Mouse (Mus musculus) stomach, embryonic 16.5 days (tissue): ENCODE data around the gene Mmab. TPM values are rescaled to one million over a fixed set of nuclear protein-coding genes. Genes with fewer than 3 reads are reported as not detected.

Source experiments
- ATAC-seq: fragments of 200-750 bp; cut with Nextera tagmentation; 2 replicates; pipeline ENCODE4 v1.8.0; 2017; ENCODE audit warnings: moderate number of reproducible peaks, moderate TSS enrichment; ENCODE audit not compliant: insufficient read depth, low FRiP score
- H3K27ac ChIP-seq: fragments of 300-500 bp; sonication (generic); 2 replicates; pipeline ENCODE4 v1.5.1; 2014; ENCODE audit warnings: low read length
- H3K27me3 ChIP-seq: fragments of 300-500 bp; sonication (generic); 2 replicates; pipeline ENCODE4 v1.6.1; 2014; ENCODE audit warnings: low read length, control low read depth, mixed read lengths; ENCODE audit not compliant: control insufficient read depth, insufficient read depth
- H3K36me3 ChIP-seq: fragments of 300-500 bp; sonication (generic); 2 replicates; pipeline ENCODE4 v1.6.1; 2014; ENCODE audit warnings: low read length; ENCODE audit not compliant: control insufficient read depth, insufficient read depth
- H3K4me1 ChIP-seq: fragments of 300-500 bp; sonication (generic); 2 replicates; pipeline ENCODE4 v1.6.1; 2014; ENCODE audit warnings: low read length, control low read depth, mixed read lengths; ENCODE audit not compliant: control insufficient read depth, insufficient read depth
- H3K4me2 ChIP-seq: fragments of 300-500 bp; sonication (generic); 2 replicates; pipeline ENCODE4 v1.6.1; 2014; ENCODE audit warnings: low read depth, low read length, mixed read lengths
- H3K4me3 ChIP-seq: fragments of 300-500 bp; sonication (generic); replicated peaks from 2 replicates; pipeline ENCODE4 v1.5.1; 2014; ENCODE audit warnings: mild to moderate bottlenecking, low read length
- H3K9ac ChIP-seq: fragments of 300-500 bp; sonication (generic); 2 replicates; pipeline ENCODE4 v1.6.1; 2014; ENCODE audit warnings: low read length
- H3K9me3 ChIP-seq: fragments of 300-500 bp; sonication (generic); replicated peaks from 2 replicates; pipeline ENCODE4 v1.6.1; 2016; ENCODE audit warnings: low read length, control low read depth; ENCODE audit not compliant: control insufficient read depth
- WGBS: fragments of 180-500 bp; shearing (Covaris S2); extraction: QIAGEN DNeasy Blood & Tissue Kit; methylation state at CpG from one replicate; pipeline ENCODE4 v1.1.7; 2014; 5-methylcytosine and 5-hydroxymethylcytosine counted together
- polyA plus RNA-seq: library from polyadenylated mRNA; unstranded; fragments of >200 nt; fragmentation: Nextera tagmentation; extraction: Ambion mirVana; gene quantifications from 2 replicates; pipeline ENCODE4 v1.2.1, GENCODE M21; 2015

Mmab gene
- polyA plus RNA-seq, 1 experiment from 2014 or later, result 30.6 TPM

GRCm38 (mm10) chr5:114467430-114467829, 23.6 kb upstream of the Mmab start:
- WGBS, result 7% methylated on average over 9 of the region's 13 CpGs
- Histone ChIP-seq H3K4me3 (peak overlapping the region; percentile 35), H3K9ac (peak overlapping the region; percentile 57), H3K4me1 (peaks cover 32% of the 10 kb centered on the region), H3K27me3 (no peaks in the 10 kb centered on the region), H3K27ac (peak overlapping the region; percentile 86), H3K36me3 (no peaks in the 10 kb centered on the region), H3K9me3 (no peaks in the 10 kb centered on the region), H3K4me2 (peak overlapping the region; percentile 52)
- peak; percentile 89 for ATAC-seq

GRCm38 (mm10) chr5:114467019-114467418, 23.2 kb upstream of the Mmab start:
- 3% methylated on average over 11 of the region's 11 CpGs for WGBS
- ATAC-seq, result no peak
- Histone ChIP-seq H3K4me3 (peak overlapping the region; percentile 35), H3K9ac (peak overlapping the region; percentile 57), H3K4me1 (peaks cover 32% of the 10 kb centered on the region), H3K36me3 (no peaks in the 10 kb centered on the region), H3K27ac (peak overlapping the region; percentile 86), H3K27me3 (no peaks in the 10 kb centered on the region), H3K9me3 (no peaks in the 10 kb centered on the region), H3K4me2 (peak overlapping the region; percentile 52)

GRCm38 (mm10) chr5:114465641-114466040, 21.8 kb upstream of the Mmab start:
- no peaks in the 10 kb centered on the region for H3K27me3 ChIP-seq
- no peaks in the 10 kb centered on the region for H3K9me3 ChIP-seq
- H3K4me2 ChIP-seq, result no peak overlapping the region
- peaks cover 32% of the 10 kb centered on the region for H3K4me1 ChIP-seq
- H3K27ac ChIP-seq, result no peak overlapping the region
- WGBS, result 63% methylated on average over 7 of the region's 7 CpGs
- peak overlapping the region; percentile 31; the same call in 1 of the 2 replicates for H3K9ac ChIP-seq
- H3K4me3 ChIP-seq, result no peak overlapping the region
- H3K36me3 ChIP-seq, result no peaks in the 10 kb centered on the region
- ATAC-seq, result no peak

GRCm38 (mm10) chr5:114464561-114464960, 20.7 kb upstream of the Mmab start:
- no peak overlapping the region for H3K27ac ChIP-seq
- peaks cover 40% of the 10 kb centered on the region for H3K4me1 ChIP-seq
- 65% methylated on average over 2 of the region's 2 CpGs for WGBS
- H3K4me2 ChIP-seq, result no peak overlapping the region
- no peaks in the 10 kb centered on the region for H3K36me3 ChIP-seq
- H3K27me3 ChIP-seq, result no peaks in the 10 kb centered on the region
- H3K4me3 ChIP-seq, result no peak overlapping the region
- no peak for ATAC-seq
- H3K9ac ChIP-seq, result no peak overlapping the region
- no peaks in the 10 kb centered on the region for H3K9me3 ChIP-seq

- H3K27ac ChIP-seq, result no peak overlapping the region
- H3K27me3 ChIP-seq, result no peaks in the 10 kb centered on the region
- no peaks in the 10 kb centered on the region for H3K36me3 ChIP-seq
- ATAC-seq, result no peak
- H3K9ac ChIP-seq, result no peak overlapping the region
- no peak overlapping the region for H3K4me3 ChIP-seq
- no peak overlapping the region for H3K4me2 ChIP-seq
- 76% methylated on average over 24 of the region's 24 CpGs for WGBS
- H3K9me3 ChIP-seq, result no peaks in the 10 kb centered on the region
- peaks cover 33% of the 10 kb centered on the region for H3K4me1 ChIP-seq
These were observed 18.5 kb upstream of the Mmab start for GRCm38 (mm10) chr5:114462067-114463040.

- Histone ChIP-seq H3K4me2 (no peak overlapping the region), H3K9me3 (no peaks in the 10 kb centered on the region), H3K27me3 (no peaks in the 10 kb centered on the region), H3K4me3 (no peak overlapping the region), H3K9ac (no peak overlapping the region), H3K27ac (peak overlapping the region; percentile 10), H3K36me3 (no peaks in the 10 kb centered on the region), H3K4me1 (peaks cover 24% of the 10 kb centered on the region)
- WGBS, result 11% methylated on average over 7 of the region's 7 CpGs
- ATAC-seq, result peak; percentile 19; the same call in 1 of the 2 replicates
These were observed 17.4 kb upstream of the Mmab start for GRCm38 (mm10) chr5:114461238-114461637.

- H3K27me3 ChIP-seq, result no peaks in the 10 kb centered on the region
- ATAC-seq, result no peak
- 0 out of 2 replicates have a peak, but pooled peaks cover 2% of the 10 kb centered on the region for H3K36me3 ChIP-seq
- no peak overlapping the region for H3K27ac ChIP-seq
- no peak overlapping the region for H3K4me2 ChIP-seq
- no peak overlapping the region for H3K4me3 ChIP-seq
- peaks cover 10% of the 10 kb centered on the region for H3K4me1 ChIP-seq
- 79% methylated on average over 16 of the region's 16 CpGs for WGBS
- H3K9ac ChIP-seq, result no peak overlapping the region
- H3K9me3 ChIP-seq, result no peaks in the 10 kb centered on the region
These were observed 13.2 kb upstream of the Mmab start for GRCm38 (mm10) chr5:114456995-114457605.

- H3K36me3 ChIP-seq, result 0 out of 2 replicates have a peak, but pooled peaks cover 5% of the 10 kb centered on the region
- H3K9ac ChIP-seq, result no peak overlapping the region
- H3K9me3 ChIP-seq, result no peaks in the 10 kb centered on the region
- 75% methylated on average over 9 of the region's 9 CpGs for WGBS
- no peak for ATAC-seq
- no peaks in the 10 kb centered on the region for H3K27me3 ChIP-seq
- H3K4me3 ChIP-seq, result no peak overlapping the region
- no peak overlapping the region for H3K4me2 ChIP-seq
- no peak overlapping the region for H3K27ac ChIP-seq
- H3K4me1 ChIP-seq, result peaks cover 10% of the 10 kb centered on the region
These were observed 12.4 kb upstream of the Mmab start for GRCm38 (mm10) chr5:114456287-114456686.

GRCm38 (mm10) chr5:114449011-114449410, 5.2 kb upstream of the Mmab start:
- ATAC-seq, result peak; percentile 41; the same call in 1 of the 2 replicates
- Histone ChIP-seq H3K4me3 (no peak overlapping the region), H3K9me3 (no peaks in the 10 kb centered on the region), H3K4me1 (peaks cover 12% of the 10 kb centered on the region), H3K36me3 (peaks cover 17% of the 10 kb centered on the region; the same call in 1 of the 2 replicates), H3K27me3 (no peaks in the 10 kb centered on the region), H3K27ac (no peak overlapping the region), H3K4me2 (no peak overlapping the region), H3K9ac (no peak overlapping the region)
- 60% methylated on average over 4 of the region's 4 CpGs for WGBS
